Mouse (Mus musculus) layer of hippocampus, adult 9-10 months (tissue): ENCODE data around the gene Ms4a8a.
"Not testable (repeated sequence)": the region's sequence is repeated elsewhere in the genome, so short reads cannot be mapped to it uniquely, and the experiment has no call there.

Source experiments
- DNase-seq: peaks from one replicate; pipeline ENCODE4 v3.0.0; 2022; ENCODE audit warnings: low spot score

The Ms4a8a gene

DNA sequence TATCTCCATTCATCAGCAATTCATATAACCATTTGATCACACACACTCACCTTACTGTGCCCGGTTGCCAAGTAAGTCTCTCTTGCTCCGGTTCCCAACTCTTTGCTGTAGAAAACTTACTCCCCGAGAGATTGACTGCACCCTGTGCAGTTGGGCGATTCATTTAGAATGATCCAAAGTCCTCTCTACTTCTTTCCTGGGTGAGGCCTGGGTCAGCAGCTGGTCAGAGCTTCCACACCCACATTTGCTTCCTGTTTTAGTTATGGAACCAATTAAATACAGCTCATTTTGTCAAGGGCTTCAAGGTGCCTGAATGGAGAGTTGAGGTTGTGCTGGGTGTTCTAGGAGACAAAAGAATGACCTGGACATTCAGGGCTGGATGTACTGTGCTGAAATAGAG lies at the start of gene Ms4a8a:
TSS of gene Ms4a8a (minus strand) at position 169 of the 400 bp plus-strand sequence.
- no peak for DNase-seq

GRCm38 (mm10) chr19:11129702-11130101 lies 48.8 kb upstream of the Ms4a8a start:
- no peak for DNase-seq

GRCm38 (mm10) chr19:11121016-11121420 lies 40.1 kb upstream of the Ms4a8a start:
- DNase-seq = not testable (repeated sequence)

- DNase-seq = peak; percentile 43
These were observed 38.4 kb upstream of the Ms4a8a start for GRCm38 (mm10) chr19:11119338-11119737.

DNA sequence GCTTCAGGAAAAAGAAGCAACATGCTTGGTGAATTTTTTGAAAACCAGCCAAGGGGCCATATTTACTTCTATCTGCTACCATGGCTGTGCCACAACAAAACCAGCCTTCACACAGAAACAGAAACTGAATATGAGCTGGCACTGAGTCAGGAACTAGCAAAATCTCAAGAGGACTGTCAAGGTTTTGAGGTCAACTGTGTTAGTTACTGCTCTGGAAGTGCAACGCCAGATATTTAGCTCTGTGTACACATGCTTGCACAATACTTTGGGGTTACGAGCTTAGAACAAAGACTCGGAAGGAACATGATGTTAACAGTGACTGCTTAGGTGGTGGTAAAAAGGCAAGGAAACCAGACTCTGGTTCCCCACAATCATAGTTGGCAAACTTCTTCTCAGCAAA lies 26.8 kb upstream of the Ms4a8a start:
- DNase-seq = no peak

DNA sequence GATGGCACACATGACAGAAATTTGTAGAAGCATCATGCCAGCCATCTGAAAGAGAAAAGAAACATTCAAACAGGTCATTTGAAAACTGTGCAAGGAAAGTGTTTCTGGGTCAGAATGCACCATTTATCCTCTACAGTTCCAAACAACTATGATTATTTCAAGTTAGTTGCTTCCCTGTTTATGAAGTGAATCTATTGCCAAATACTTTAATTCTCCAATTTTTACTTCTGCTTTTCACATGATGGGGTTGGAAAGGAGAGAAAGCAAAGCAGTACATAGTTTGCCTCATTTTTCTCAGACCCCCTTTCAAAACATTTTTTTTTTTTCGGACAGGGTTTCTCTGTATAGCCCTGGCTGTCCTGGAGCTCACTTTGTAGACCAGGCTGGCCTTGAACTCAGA lies 21.0 kb upstream of the Ms4a8a start:
- no peak for DNase-seq

DNA sequence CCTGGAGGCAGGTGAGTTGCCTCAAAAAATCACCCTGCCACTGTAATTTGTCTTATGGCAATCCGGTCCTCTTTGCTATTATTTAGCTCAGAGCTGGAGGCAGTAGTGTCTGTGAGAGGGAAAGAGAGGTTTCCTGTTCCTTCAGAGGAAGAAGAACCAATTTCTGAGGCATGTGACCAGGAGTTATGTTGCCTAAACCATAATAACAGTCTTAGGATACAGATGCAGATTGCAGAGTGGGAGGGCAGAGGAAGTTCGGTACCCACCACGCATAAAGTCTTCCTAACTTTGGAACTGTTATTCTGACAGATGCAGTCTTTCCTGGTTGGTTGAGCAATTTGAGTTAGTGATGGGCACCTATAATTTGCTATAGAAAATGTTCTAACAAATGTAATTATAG lies 17.5 kb upstream of the Ms4a8a start:
- no peak for DNase-seq

DNA sequence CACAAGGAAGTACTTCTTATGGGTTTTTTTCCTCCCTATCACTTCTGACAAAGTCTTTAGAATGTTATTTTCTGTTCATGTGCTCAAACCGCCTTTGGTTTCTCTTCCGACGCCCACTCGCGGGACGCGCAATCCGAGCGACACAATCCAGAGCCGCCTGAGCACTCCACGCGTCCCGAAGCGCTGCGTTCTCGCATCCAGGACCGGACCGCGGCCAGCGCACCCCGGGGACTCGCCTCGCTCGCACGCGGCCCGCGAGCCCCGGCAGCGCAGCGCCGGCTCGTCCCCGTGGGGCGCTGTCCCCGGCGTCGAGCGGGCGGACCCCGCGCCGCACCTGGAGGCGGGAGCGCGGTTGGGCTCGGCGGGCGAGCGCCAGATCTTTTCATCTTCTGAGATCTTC lies 11.2 kb upstream of the Ms4a8a start:
- DNase-seq = not testable (repeated sequence)

DNA sequence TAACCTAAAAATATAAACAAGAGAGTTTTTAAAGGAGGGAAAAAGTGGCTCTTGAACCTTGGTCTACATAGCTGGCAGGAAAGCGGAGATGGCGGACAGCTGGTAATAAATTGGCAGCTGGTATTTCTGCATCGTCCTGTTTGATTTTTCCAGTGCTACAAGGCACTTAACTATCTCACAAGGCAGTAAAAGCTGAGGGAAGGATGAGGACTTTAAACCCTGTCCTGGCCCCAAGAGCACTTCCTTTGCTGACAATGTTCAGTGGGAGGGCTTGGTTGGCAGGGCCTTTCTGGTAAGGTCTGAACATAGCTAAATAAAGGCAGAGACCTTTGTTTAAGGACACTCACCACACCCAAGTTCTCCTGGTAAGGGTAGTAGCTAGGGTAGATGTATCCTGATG lies 10.5 kb downstream of the Ms4a8a start:
- DNase-seq = no peak

- no peak for DNase-seq
These were observed 15.6 kb downstream of the Ms4a8a start for GRCm38 (mm10) chr19:11065202-11065875.

- no peak for DNase-seq
These were observed 20.0 kb downstream of the Ms4a8a start for GRCm38 (mm10) chr19:11060900-11061299.

DNA sequence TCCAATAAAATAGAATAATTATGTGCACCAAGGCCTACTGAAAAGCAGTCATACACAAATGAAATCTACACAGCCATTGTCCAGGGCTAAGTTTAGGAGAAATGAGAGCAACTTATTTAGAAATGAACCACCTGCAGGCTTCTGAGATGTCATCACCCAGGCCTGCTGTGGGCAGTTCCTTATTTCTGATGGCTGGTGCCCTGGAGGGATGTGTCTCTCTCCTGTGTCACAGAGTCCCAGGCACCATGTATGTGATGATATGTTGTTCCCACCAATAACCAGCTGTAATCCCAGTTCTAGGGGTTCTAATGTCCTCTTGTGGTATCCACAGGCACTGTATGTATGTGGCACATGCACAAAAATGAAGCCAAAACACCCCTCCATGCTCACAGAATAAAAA lies 20.9 kb downstream of the Ms4a8a start:
- DNase-seq = no peak

GRCm38 (mm10) chr19:11055700-11056099 lies 25.2 kb downstream of the Ms4a8a start:
- DNase-seq = not testable (repeated sequence)

- no peak for DNase-seq
These were observed 27.6 kb downstream of the Ms4a8a start for GRCm38 (mm10) chr19:11053277-11053676.

GRCm38 (mm10) chr19:11052877-11053276 lies 28.0 kb downstream of the Ms4a8a start:
- no peak for DNase-seq

GRCm38 (mm10) chr19:11050286-11050685 lies 30.6 kb downstream of the Ms4a8a start:
- DNase-seq = no peak

DNA sequence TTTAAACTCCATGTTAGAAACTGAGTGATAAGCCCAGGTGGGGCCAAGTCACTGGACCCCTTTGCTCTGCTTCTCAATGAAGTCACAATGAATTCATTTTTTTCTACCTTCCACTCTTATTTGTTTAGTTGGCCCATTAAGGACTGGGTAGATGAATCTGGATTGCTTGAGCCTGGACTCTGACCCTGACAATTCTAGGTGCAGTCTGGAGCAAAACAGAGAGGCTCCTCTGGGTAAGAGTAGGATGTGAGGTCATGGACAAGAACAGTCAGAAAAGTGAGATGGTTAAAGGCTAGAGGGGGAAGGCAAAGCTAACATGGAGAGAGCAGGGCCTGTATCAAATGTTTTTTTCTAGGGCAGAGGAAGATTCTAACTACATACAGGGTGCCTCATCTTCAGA lies 31.5 kb downstream of the Ms4a8a start:
- DNase-seq = no peak

GRCm38 (mm10) chr19:11048503-11048902 lies 32.4 kb downstream of the Ms4a8a start:
- no peak for DNase-seq

- DNase-seq = no peak
These were observed 32.9 kb downstream of the Ms4a8a start for GRCm38 (mm10) chr19:11048009-11048408.

DNA sequence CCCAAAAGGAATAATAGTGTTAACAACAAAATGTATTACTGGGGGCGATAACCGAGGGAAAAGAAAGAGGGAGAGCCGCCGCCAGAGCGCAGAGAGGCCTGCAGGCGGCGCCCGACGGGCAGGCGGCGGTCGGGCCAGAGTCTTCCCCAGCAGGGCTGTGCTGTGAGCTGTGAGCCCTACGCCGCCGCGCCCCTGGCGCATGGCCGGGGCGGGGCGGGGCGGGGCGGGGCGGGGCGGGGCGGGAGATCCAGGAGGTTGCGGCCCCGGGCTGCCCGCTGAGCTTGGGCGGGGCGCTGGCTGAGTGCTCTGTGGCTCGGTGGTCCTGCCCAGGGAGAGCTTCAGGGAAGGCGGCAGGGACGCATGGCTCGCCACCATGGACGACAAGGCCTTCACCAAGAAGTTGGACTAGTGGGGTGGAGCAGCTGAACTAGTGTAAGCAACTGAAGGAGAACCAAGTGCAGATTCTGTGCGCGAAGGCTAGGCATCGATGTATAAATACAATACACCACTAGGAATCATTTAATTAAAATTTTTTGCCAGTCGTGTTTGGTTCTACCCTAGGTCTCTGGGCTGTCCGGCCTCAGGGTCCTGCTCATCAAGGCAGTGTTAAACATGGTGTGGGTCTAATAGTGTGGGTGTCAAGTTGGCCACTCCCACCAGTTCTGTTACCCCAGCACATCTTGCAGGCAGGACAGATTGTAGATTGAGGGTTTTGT lies 35.7 kb downstream of the Ms4a8a start:
- no peak for DNase-seq

GRCm38 (mm10) chr19:11044671-11044995 lies 36.3 kb downstream of the Ms4a8a start:
- no peak for DNase-seq

DNA sequence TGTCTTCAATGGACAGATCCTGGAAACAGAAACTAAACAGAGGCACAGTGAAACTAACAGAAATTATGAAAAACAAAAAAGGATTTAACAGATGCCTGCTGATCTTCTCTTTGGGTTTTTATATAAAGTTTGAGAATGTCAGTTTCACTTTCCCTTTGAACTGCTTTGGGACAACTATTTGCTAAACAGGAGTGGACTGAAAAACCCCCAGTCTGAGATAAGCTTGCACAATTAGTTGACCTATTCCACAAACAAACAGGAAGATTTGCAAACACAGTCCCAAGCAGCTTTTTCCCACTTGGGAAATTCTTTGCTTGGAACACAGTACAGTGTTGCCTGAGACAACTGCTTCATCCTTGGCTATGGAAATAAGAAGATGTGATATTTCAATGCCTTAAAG lies 43.3 kb downstream of the Ms4a8a start:
- DNase-seq = no peak

GRCm38 (mm10) chr19:11022382-11022781 lies 58.5 kb downstream of the Ms4a8a start:
- DNase-seq = no peak

DNA sequence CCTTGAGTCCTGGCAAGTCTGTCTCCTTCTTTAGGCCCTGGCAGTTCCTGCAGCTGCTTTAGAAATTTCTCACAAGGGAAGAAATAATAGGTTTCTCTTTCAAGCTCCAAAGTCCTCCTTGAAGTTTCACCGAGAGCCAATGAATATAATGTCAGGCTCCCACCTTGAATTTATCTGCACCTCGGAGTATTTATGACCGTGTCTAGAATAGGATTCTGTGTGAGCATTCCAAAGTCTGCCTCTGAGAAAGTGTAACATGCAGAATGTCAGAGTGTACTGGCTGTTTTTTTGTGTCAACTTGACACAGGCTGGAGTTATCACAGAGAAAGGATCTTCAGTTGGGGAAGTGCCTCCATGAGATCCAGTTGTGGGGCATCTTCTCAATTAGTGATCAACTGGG lies 63.0 kb downstream of the Ms4a8a start, which contains the start of gene Ms4a18:
TSS of gene Ms4a18 (minus strand) at position 141 of the 400 bp plus-strand sequence.
- no peak for DNase-seq
